In genomic region chr7:131297151-131297550, GRCm38 (mm10) we compare ENCODE assay signal across 24 mouse cellular contexts. TPM values are rescaled to one million over a fixed set of nuclear protein-coding genes. Genes with fewer than 3 reads are reported as not detected.
DNase-seq lines count a peak whose midpoint lies in the region; ATAC-seq lines count a peak whose summit lies in the region.
"Had no signal": no experiment of that assay in that cellular context is flagged by ENCODE, and none has a peak within 500 bp of the region (broad histone marks: within the 10 kb centered on the region; RNA-seq: fewer than 3 reads in every experiment).

No protein-coding gene starts in this region.

- no peak overlapping the region for H3K27ac ChIP-seq in midbrain, embryonic 14.5 days (replicated peaks; ENCODE audit: low read depth, low read length)
- no peak overlapping the region for H3K27ac ChIP-seq in midbrain, embryonic 16.5 days (ENCODE audit: low read length)
- H3K27ac ChIP-seq: hindbrain, embryonic 15.5 days; liver, embryonic 13.5 days; midbrain, embryonic 13.5 days had no signal

- H3K9ac ChIP-seq in midbrain, embryonic 14.5 days (replicated peaks; ENCODE audit: low read length): no peak overlapping the region
- H3K9ac ChIP-seq in midbrain, embryonic 16.5 days (ENCODE audit: low read depth, low read length): no peak overlapping the region
- H3K9ac ChIP-seq: hindbrain, embryonic 15.5 days; liver, embryonic 13.5 days; midbrain, embryonic 13.5 days had no signal

- peak; percentile 49 for DNase-seq in heart, adult 11 months
- DNase-seq in heart, postnatal 25 days (ENCODE audit: low spot score): no peak
- DNase-seq in kidney, postnatal 4 days: peak; percentile 7 to 18
- no peak for DNase-seq in kidney, postnatal 25 days
- DNase-seq in midbrain, embryonic 14.5 days: peak; percentile 7
- DNase-seq in spleen, postnatal 14 days (ENCODE audit: low spot score in 2 of 2): no peak
- DNase-seq in frontal cortex, postnatal 14 days (ENCODE audit: low spot score in 2 of 2): no peak
- DNase-seq: B cell, adult 2 months; cerebellum, adult 9-11 months; heart, adult 18-20 months; kidney, adult 2 months; liver, embryonic 13.5 days; thymus, adult 2 months had no signal

- no peak for ATAC-seq in midbrain, embryonic 14.5 days (ENCODE audit: low FRiP score, low TSS enrichment)
- ATAC-seq in midbrain, embryonic 16.5 days: no peak
- ATAC-seq: forebrain, embryonic 14.5 days; midbrain, embryonic 13.5 days had no signal

- 77% methylated on average over 8 of the region's 8 CpGs for WGBS in midbrain, embryonic 14.5 days
- 78% methylated on average over 8 of the region's 8 CpGs for WGBS in midbrain, embryonic 16.5 days

- H3K4me3 ChIP-seq in midbrain, embryonic 14.5 days (replicated peaks; ENCODE audit: low read depth, low read length): no peak overlapping the region
- H3K4me3 ChIP-seq in midbrain, embryonic 16.5 days (ENCODE audit: low read depth, low read length): no peak overlapping the region
- H3K4me3 ChIP-seq: erythroblast, embryonic 14.5 days; hindbrain, embryonic 15.5 days; liver, embryonic 13.5 days; midbrain, embryonic 13.5 days had no signal

- H3K4me2 ChIP-seq in midbrain, embryonic 14.5 days (ENCODE audit: low read length): no peak overlapping the region
- H3K4me2 ChIP-seq in midbrain, embryonic 16.5 days (ENCODE audit: low read length): no peak overlapping the region
- H3K4me2 ChIP-seq: hindbrain, embryonic 15.5 days; liver, embryonic 13.5 days; midbrain, embryonic 13.5 days had no signal

- intact Hi-C loops in heart, postnatal 25 days (cut with DNase I): no loop called here

- H3K27me3 ChIP-seq in midbrain, embryonic 14.5 days (ENCODE audit: control insufficient read depth, insufficient read depth, low read length): no peaks in the 10 kb centered on the region
- H3K27me3 ChIP-seq in midbrain, embryonic 16.5 days (ENCODE audit: control insufficient read depth, insufficient read depth, low read depth, low read length): no peaks in the 10 kb centered on the region
- H3K27me3 ChIP-seq: hindbrain, embryonic 15.5 days; liver, embryonic 13.5 days; midbrain, embryonic 13.5 days had no signal

- no peaks in the 10 kb centered on the region for H3K36me3 ChIP-seq in midbrain, embryonic 14.5 days (ENCODE audit: control insufficient read depth, insufficient read depth, low read length)
- no peaks in the 10 kb centered on the region for H3K36me3 ChIP-seq in midbrain, embryonic 16.5 days (ENCODE audit: control insufficient read depth, insufficient read depth, low read length)
- H3K36me3 ChIP-seq: hindbrain, embryonic 15.5 days; liver, embryonic 13.5 days; midbrain, embryonic 13.5 days had no signal

- H3K4me1 ChIP-seq in midbrain, embryonic 14.5 days (ENCODE audit: control insufficient read depth, insufficient read depth, low read length): no peaks in the 10 kb centered on the region
- H3K4me1 ChIP-seq in midbrain, embryonic 16.5 days (ENCODE audit: control insufficient read depth, insufficient read depth, low read length): no peaks in the 10 kb centered on the region
- H3K4me1 ChIP-seq: hindbrain, embryonic 15.5 days; liver, embryonic 13.5 days; midbrain, embryonic 13.5 days had no signal

- H3K9me3 ChIP-seq in midbrain, embryonic 14.5 days (ENCODE audit: control insufficient read depth, low read length): no peaks in the 10 kb centered on the region
- H3K9me3 ChIP-seq in midbrain, embryonic 16.5 days (replicated peaks; ENCODE audit: control insufficient read depth, low read length, poor library complexity, severe bottlenecking): no peaks in the 10 kb centered on the region
- H3K9me3 ChIP-seq: hindbrain, embryonic 15.5 days; liver, embryonic 13.5 days; midbrain, embryonic 13.5 days had no signal

RNA-seq across cellular contexts. Expression of gene Cuzd1, which starts 24.9 kb away (rescaled TPM):
- total RNA-seq in heart, postnatal 25 days (2021): under 1 TPM; 0.18 to 0.45 TPM
- polyA plus RNA-seq in midbrain, embryonic 14.5 days (2014; fragmentation: Nextera tagmentation; extraction: Ambion mirVana): not detected in 2 replicates
- polyA plus RNA-seq in midbrain, embryonic 16.5 days (2015; fragmentation: Nextera tagmentation; extraction: Ambion mirVana): not detected in 2 replicates
- total RNA-seq: layer of hippocampus, adult 18-20 months; left cerebral cortex, adult 8-10 months had no signal
- polyA plus RNA-seq: erythroblast, embryonic 14.5 days; forebrain, embryonic 14.5 days; hindbrain, embryonic 15.5 days; limb, embryonic 11.5 days; liver, embryonic 13.5 days; midbrain, embryonic 13.5 days; stomach, embryonic 14.5 days; urinary bladder, adult 2 months had no signal

RNA-seq across cellular contexts. Expression of gene Fam24b, which starts 32.2 kb away (rescaled TPM):
- total RNA-seq in heart, postnatal 25 days (2021): not detected
- not detected in 2 replicates for polyA plus RNA-seq in midbrain, embryonic 14.5 days (2014; fragmentation: Nextera tagmentation; extraction: Ambion mirVana)
- not detected in 2 replicates for polyA plus RNA-seq in midbrain, embryonic 16.5 days (2015; fragmentation: Nextera tagmentation; extraction: Ambion mirVana)
- total RNA-seq: heart, adult 18-20 months; left cerebral cortex, adult 8-10 months had no signal
- polyA plus RNA-seq: erythroblast, embryonic 14.5 days; forebrain, embryonic 14.5 days; heart, embryonic 16.5 days; hindbrain, embryonic 15.5 days; kidney, adult 2 months; limb, embryonic 11.5 days; liver, embryonic 13.5 days; stomach, embryonic 14.5 days; urinary bladder, adult 2 months had no signal

RNA-seq across cellular contexts. Expression of gene Fam24a, which starts 36.5 kb away (rescaled TPM):
- not detected for total RNA-seq in heart, postnatal 25 days (2021)
- polyA plus RNA-seq in midbrain, embryonic 14.5 days (2014; fragmentation: Nextera tagmentation; extraction: Ambion mirVana): 0.42 TPM in 1 of 2 replicates, not detected in the other
- not detected in 2 replicates for polyA plus RNA-seq in midbrain, embryonic 16.5 days (2015; fragmentation: Nextera tagmentation; extraction: Ambion mirVana)
- total RNA-seq: heart, adult 18-20 months; layer of hippocampus, adult 18-20 months; left cerebral cortex, adult 8-10 months had no signal
- polyA plus RNA-seq: erythroblast, embryonic 14.5 days; forebrain, embryonic 14.5 days; heart, embryonic 16.5 days; hindbrain, embryonic 15.5 days; kidney, adult 2 months; limb, embryonic 11.5 days; liver, embryonic 13.5 days; midbrain, embryonic 13.5 days; stomach, embryonic 14.5 days; thymus, adult 2 months; urinary bladder, adult 2 months had no signal

Comparison
In these comparisons a context has a peak if more than half of its experiments do, and no peak if none do; other contexts are left out.
1. DNase-seq: peak in heart, adult 11 months (single experiment), kidney, postnatal 4 days (2 of 2) and midbrain, embryonic 14.5 days (single experiment); none in heart, postnatal 25 days (single experiment), kidney, postnatal 25 days (0 of 2), spleen, postnatal 14 days (0 of 2) and frontal cortex, postnatal 14 days (0 of 2).